Mouse (Mus musculus) limb, embryonic 15.5 days (tissue): Measurements from ENCODE around the gene Urm1. TPM values are rescaled to one million over a fixed set of nuclear protein-coding genes. Genes with fewer than 3 reads are reported as not detected.
A peak's percentile ranks its signal among the peaks of the same experiment; 100 is the strongest.

Experiments
- ATAC-seq: fragments of 200-750 bp; cut with Nextera tagmentation; 2 replicates; pipeline ENCODE4 v1.8.0; 2017; ENCODE audit warnings: low read depth, moderate TSS enrichment; ENCODE audit not compliant: insufficient number of reproducible peaks, low FRiP score, low TSS enrichment
- H3K27ac ChIP-seq: fragments of 300-500 bp; sonication (generic); 2 replicates; pipeline ENCODE4 v1.5.1; 2015; ENCODE audit warnings: moderate library complexity, mild to moderate bottlenecking, inconsistent platforms
- H3K27me3 ChIP-seq: fragments of 300-500 bp; sonication (generic); 2 replicates; pipeline ENCODE4 v1.6.1; 2015; ENCODE audit warnings: inconsistent platforms
- H3K36me3 ChIP-seq: fragments of 300-500 bp; sonication (generic); 2 replicates; pipeline ENCODE4 v1.6.1; 2015; ENCODE audit warnings: inconsistent platforms
- H3K4me1 ChIP-seq: fragments of 300-500 bp; sonication (generic); 2 replicates; pipeline ENCODE4 v1.6.1; 2015; ENCODE audit warnings: inconsistent platforms
- H3K4me2 ChIP-seq: fragments of 300-500 bp; sonication (generic); 2 replicates; pipeline ENCODE4 v1.6.1; 2015; ENCODE audit warnings: mild to moderate bottlenecking, inconsistent platforms
- H3K4me3 ChIP-seq: fragments of 300-500 bp; sonication (generic); 2 replicates; pipeline ENCODE4 v1.5.1; 2015; ENCODE audit warnings: mild to moderate bottlenecking, inconsistent platforms
- H3K9ac ChIP-seq: fragments of 300-500 bp; sonication (generic); 2 replicates; pipeline ENCODE4 v1.6.1; 2015; ENCODE audit warnings: inconsistent platforms
- H3K9me3 ChIP-seq: fragments of 300-500 bp; sonication (generic); 2 replicates; pipeline ENCODE4 v1.6.1; 2016; ENCODE audit warnings: inconsistent platforms
- WGBS: fragments of 180-500 bp; shearing (Covaris S2); methylation state at CpG from one replicate; pipeline ENCODE4 v1.1.7; 2015; 5-methylcytosine and 5-hydroxymethylcytosine counted together
- polyA plus RNA-seq: library from polyadenylated mRNA; unstranded; fragments of >200 nt; fragmentation: Nextera tagmentation; extraction: Ambion mirVana; gene quantifications from 2 replicates; pipeline ENCODE4 v1.2.1, GENCODE M21; 2015

Urm1 gene
- polyA plus RNA-seq, 1 experiment from 2014 or later, result 24.4 TPM

DNA sequence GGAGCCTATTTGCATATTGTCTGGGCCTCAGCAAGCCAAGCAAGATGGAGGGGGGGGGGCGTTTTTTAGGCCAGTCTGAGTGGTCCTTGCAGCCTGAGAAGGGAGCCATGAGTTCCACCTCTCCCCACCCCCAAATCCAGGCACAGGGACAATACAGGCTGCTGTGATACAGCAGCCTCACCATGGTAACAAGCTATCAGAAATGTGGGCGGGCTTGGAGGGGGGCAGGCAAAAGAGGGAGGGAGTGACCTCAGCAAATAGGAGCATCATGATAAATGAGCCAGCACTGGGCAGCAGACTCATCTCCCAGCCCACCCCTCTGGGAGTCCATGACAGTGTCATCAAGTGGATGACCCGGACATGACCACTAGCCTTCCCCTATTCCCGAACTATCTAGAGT, 19.6 kb downstream of the Urm1 start:
- WGBS, result 56% methylated on average over 4 of the region's 4 CpGs
- H3K36me3 ChIP-seq, result peaks cover 74% of the 10 kb centered on the region
- no peak for ATAC-seq

DNA sequence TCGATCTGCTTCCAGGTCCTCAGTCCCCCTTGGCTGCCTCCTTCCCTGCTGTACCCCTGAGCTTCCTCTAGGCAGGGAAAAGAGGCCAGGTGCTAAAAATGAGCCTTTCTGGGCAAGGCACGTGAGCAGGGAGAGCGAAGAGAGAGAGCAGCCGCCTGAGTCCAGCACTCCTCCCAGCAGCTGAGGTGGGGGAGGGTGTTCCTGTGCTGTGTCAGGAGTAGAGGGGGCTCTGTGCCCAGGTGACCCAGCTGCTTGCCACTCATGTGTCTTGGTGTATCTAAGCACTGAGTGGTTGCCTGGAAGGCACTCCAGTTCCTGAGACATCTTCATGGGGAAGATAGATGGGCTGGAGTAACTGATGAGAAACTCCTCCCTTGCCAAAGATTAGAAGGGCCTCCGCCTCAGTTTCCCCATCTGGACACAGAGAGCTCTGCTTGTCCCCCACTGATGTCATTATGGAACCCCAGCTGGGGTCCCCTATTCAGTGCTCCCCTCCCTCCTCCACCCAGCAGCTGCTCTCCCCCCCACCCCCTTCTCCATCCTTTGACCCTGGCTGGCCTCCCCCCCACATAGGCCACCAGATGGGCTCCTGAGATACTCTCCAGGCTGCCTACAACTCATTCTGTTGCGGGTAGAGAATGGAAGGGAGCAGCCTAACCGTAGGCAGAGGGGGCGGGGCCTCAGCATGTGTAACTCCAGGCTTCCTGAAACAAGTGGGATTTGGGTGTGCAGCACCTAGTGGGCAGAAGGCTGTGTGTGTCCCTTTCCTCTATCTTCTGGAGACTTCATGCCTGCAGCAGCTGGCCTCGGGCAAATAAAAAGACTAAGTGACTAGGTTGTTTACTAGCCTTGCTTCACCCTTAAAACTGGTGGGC, 23.6 kb downstream of the Urm1 start:
- Histone ChIP-seq H3K4me3 (no peak overlapping the region), H3K36me3 (peaks cover 49% of the 10 kb centered on the region), H3K4me2 (no peak overlapping the region), H3K27me3 (peaks cover 56% of the 10 kb centered on the region), H3K9me3 (no peaks in the 10 kb centered on the region), H3K4me1 (peaks cover 13% of the 10 kb centered on the region), H3K9ac (no peak overlapping the region), H3K27ac (no peak overlapping the region)
- 70% methylated on average over 9 of the region's 9 CpGs for WGBS
- ATAC-seq, result no peak

More for the DNA sequence above, 19.6 kb downstream of the Urm1 start:
- H3K9me3 ChIP-seq, result no peaks in the 10 kb centered on the region
- H3K4me3 ChIP-seq, result no peak overlapping the region
- H3K4me2 ChIP-seq, result no peak overlapping the region
- no peak overlapping the region for H3K9ac ChIP-seq
- peaks cover 16% of the 10 kb centered on the region for H3K27me3 ChIP-seq
- no peaks in the 10 kb centered on the region for H3K4me1 ChIP-seq
- H3K27ac ChIP-seq, result no peak overlapping the region

DNA sequence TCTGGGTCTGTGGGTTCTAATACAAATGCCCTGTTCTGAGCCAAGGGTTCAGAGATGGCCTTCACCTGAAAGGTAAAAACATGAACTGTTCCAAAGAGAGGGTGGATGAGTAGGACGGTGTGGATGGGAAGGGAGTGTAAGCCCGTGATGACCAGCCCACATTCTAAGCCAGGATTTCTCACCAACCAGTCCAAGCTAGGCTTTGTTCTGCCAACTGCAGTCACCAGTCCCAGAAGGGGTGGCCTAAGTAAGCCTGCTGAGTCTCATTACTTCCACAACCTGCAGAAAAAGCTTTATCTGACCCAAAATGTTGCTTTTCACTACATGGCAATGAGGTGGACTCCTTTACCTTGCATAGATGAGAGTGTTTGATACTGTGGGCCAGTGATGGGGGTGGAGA, 24.2 kb downstream of the Urm1 start:
- H3K4me1 ChIP-seq, result peaks cover 13% of the 10 kb centered on the region
- ATAC-seq, result no peak

DNA sequence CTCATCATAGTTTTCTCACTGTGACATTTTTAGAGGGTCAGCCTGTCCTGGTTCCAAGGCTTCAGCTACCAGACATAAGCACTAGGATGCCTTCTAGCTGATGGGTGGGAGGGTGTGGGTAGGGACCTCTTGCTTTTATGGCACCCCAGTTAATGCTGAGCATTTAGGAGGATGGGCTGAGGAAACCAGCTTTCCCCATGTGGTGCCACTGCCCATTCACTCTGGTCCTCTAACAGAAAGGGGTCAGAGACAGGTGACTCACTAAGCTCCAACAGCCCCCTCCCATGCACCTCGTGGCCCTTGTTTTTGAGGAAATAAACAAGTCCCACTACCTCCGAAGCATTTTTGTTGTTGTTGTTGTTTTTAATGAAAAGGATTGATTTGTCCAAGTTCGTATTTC, 24.8 kb downstream of the Urm1 start:
- peaks cover 13% of the 10 kb centered on the region for H3K4me1 ChIP-seq
- H3K27me3 ChIP-seq, result peaks cover 58% of the 10 kb centered on the region
- H3K36me3 ChIP-seq, result peaks cover 38% of the 10 kb centered on the region
- no peak overlapping the region for H3K9ac ChIP-seq
- H3K4me3 ChIP-seq, result no peak overlapping the region
- H3K9me3 ChIP-seq, result no peaks in the 10 kb centered on the region
- H3K4me2 ChIP-seq, result no peak overlapping the region
- no peak for ATAC-seq
- 31% methylated on average over 3 of the region's 3 CpGs for WGBS
- no peak overlapping the region for H3K27ac ChIP-seq

More for the DNA sequence above, 24.2 kb downstream of the Urm1 start:
- 90% methylated on average over 2 of the region's 2 CpGs for WGBS
- Histone ChIP-seq H3K9ac (no peak overlapping the region), H3K36me3 (peaks cover 43% of the 10 kb centered on the region), H3K4me2 (no peak overlapping the region), H3K9me3 (no peaks in the 10 kb centered on the region), H3K27me3 (peaks cover 58% of the 10 kb centered on the region), H3K27ac (no peak overlapping the region), H3K4me3 (no peak overlapping the region)

DNA sequence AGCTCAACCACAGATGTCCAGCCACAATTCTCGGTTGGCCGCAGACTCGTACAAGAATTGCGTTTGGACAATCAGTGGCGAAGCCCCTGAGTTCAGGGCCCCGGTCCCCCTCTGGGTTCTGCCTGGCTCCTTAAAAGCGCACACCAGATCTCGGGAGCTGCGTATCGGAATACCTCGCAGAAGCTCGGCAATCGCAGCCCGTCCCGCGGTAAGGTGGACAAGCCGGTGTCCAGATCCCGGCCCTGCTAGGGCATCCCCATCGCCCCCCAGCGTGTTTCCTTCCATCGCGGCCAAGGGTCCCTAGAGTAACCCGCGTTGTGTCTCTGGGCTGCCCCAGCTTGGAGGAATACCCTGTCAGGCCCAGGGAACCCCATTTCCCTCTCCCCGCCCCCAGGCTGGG, 25.8 kb downstream of the Urm1 start:
- no peak for ATAC-seq
- no peak overlapping the region for H3K9ac ChIP-seq
- peaks cover 32% of the 10 kb centered on the region for H3K36me3 ChIP-seq

DNA sequence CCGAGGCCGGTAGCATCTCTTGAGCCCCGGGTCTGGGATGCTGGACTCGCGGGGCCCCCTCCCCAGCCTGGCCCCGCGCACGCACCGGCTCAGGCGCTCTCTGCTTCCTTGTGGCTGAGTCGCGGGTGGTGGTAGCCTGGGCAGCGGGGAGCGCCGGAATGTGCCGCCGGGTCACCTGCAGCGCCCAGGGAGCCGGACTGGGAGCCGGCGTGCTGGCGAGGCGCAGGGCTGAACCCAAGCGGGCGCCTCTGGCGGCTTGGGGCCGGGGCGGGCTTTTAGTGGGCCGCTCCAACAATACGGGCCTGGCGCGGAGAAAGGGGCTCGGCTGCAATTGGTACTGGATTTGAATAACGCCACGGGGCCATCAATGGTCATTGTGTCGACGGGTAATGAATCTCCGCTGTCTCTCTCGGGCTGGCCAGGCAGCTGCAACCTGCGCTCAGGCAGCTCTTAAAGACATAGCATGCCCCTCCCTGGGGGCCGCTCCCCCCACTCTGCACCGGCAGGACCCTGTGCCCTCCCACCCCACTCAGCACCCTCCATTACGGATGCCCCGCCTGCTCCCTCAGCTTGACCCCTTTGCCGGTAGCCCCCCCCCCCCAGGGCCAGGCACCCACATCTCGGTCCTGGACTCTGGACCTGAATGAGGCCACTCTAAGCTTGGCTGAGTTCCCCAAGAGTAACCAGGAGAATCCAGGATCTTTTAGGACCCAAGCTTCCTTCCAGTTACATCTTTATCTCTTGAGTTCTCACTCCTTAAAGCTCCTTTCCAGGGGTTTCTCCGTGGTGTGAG, 26.4 kb downstream of the Urm1 start:
- Histone ChIP-seq H3K4me3 (peak overlapping the region; percentile 21), H3K9me3 (no peaks in the 10 kb centered on the region), H3K27ac (no peak overlapping the region), H3K36me3 (peaks cover 30% of the 10 kb centered on the region), H3K4me1 (peaks cover 13% of the 10 kb centered on the region), H3K4me2 (peak overlapping the region; percentile 36), H3K27me3 (peaks cover 58% of the 10 kb centered on the region), H3K9ac (no peak overlapping the region)
- WGBS, result 11% methylated on average over 47 of the region's 47 CpGs
- no peak for ATAC-seq

More for the DNA sequence above, 25.8 kb downstream of the Urm1 start:
- no peaks in the 10 kb centered on the region for H3K9me3 ChIP-seq
- H3K27ac ChIP-seq, result no peak overlapping the region
- peak overlapping the region; percentile 21 for H3K4me3 ChIP-seq
- peaks cover 13% of the 10 kb centered on the region for H3K4me1 ChIP-seq
- H3K4me2 ChIP-seq, result peak overlapping the region; percentile 36
- peaks cover 58% of the 10 kb centered on the region for H3K27me3 ChIP-seq
- 17% methylated on average over 25 of the region's 25 CpGs for WGBS

DNA sequence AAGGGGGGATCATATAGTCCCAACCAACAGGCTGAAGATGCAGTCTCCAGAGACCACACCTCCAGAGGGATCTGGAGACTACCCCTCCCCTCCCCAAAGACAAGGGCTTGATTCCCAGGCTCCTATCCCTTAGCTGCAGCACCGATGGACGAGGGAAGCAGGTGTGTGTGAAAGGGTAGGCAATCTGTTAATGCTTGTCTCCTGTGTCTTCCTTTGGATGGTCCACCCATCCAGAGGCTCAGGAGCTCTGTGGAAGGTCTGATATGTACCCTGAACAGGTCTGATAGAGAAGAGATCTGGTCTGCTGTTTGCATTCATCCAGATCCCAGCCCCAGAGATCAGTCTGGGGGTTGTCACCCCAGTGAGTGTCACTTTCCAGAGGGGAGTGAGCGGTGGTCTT, 27.0 kb downstream of the Urm1 start:
- peaks cover 25% of the 10 kb centered on the region for H3K36me3 ChIP-seq
- H3K4me3 ChIP-seq, result no peak overlapping the region
- H3K27ac ChIP-seq, result no peak overlapping the region
- no peaks in the 10 kb centered on the region for H3K9me3 ChIP-seq
- no peak overlapping the region for H3K9ac ChIP-seq
- H3K4me1 ChIP-seq, result peaks cover 13% of the 10 kb centered on the region
- H3K27me3 ChIP-seq, result peaks cover 58% of the 10 kb centered on the region
- 49% methylated on average over 3 of the region's 3 CpGs for WGBS
- no peak for ATAC-seq
- no peak overlapping the region for H3K4me2 ChIP-seq

DNA sequence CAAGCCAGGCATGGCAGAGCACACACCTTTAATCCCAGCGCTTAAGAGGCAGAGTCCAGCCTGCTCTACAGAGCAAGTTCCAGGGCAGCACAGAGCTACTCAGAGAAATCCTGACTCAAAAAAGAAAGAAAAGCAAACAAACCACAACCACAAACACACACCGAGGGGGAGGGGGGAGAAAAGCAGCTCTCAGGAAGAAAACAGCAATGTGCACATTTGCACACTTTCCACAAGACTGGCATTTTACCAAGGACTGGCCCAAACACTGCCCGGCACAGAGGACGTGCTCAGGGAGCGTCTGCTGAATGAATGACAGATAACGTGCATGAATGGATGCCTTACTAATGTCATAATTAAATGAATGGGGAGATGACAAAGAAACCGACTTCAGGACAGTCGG, 29.2 kb downstream of the Urm1 start:
- H3K36me3 ChIP-seq, result peaks cover 4% of the 10 kb centered on the region
- peaks cover 47% of the 10 kb centered on the region for H3K27me3 ChIP-seq
- no peaks in the 10 kb centered on the region for H3K9me3 ChIP-seq
- ATAC-seq, result no peak
- 71% methylated on average over 8 of the region's 8 CpGs for WGBS
- no peak overlapping the region for H3K4me3 ChIP-seq
- peaks cover 13% of the 10 kb centered on the region for H3K4me1 ChIP-seq
- H3K9ac ChIP-seq, result no peak overlapping the region
- no peak overlapping the region for H3K27ac ChIP-seq
- no peak overlapping the region for H3K4me2 ChIP-seq

DNA sequence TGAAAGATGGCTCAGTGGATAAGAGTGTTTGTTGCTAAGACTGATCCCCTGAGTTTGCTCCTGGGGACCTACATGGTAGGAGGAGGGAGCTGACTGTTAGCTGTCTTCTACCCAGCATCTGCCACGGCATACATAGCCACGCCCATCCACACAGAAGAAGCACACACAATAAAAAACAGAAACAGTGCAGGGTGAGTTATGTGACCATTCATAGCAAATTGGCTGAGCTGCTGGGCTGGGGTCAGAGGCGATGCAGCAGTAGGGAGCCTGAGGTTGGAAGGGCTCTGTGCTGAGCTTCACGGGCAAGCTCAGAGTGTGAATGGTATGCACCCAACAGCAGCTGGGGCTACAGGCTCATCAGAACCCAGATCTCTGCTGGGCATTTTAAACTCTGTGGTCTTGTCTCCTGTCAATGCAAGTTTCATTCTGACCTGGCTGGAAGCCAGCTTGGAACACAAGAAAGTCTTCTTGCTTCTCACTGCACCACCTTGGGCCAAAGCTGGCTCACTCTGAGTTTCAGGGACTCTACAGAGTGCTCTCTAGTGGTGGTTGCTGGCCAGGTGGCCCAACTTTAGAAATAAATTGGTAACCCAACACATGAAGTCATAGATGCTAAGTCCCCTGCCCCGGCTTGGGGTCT, 30.1 kb downstream of the Urm1 start:
- Histone ChIP-seq H3K36me3 (no peaks in the 10 kb centered on the region), H3K27ac (no peak overlapping the region), H3K9me3 (no peaks in the 10 kb centered on the region), H3K4me1 (peaks cover 13% of the 10 kb centered on the region), H3K4me2 (no peak overlapping the region), H3K9ac (no peak overlapping the region), H3K4me3 (no peak overlapping the region), H3K27me3 (peaks cover 38% of the 10 kb centered on the region)
- WGBS, result 51% methylated on average over 5 of the region's 5 CpGs
- ATAC-seq, result no peak

DNA sequence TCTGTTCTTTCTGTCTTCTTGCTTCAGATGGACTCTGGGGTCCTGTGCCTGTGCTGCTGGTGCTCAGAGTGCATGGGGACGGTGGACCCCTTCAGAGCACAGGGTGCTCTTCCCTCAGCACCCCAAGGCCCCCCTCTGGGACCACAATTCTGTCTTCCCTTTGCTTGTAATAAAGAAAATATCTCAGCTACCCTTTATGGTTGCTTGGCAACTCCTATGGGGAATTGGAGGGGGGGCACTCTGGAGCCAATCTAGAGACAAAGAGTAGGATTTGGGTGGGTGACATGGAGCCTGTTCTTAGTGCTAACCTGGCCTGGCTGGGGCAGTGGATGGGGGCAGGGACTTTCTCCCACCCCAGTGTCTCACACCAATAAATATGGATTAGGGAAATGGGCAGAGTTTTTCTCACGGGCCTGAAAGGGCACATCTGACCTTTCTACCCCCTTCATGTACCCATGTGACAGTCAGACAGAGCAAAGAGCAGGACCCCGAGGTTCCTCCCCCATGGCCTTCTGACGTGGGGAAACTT, 33.1 kb downstream of the Urm1 start:
- peak overlapping the region; percentile 59 for H3K27ac ChIP-seq
- peaks cover 12% of the 10 kb centered on the region for H3K27me3 ChIP-seq
- H3K9ac ChIP-seq, result no peak overlapping the region
- peaks cover 13% of the 10 kb centered on the region; the same call in 1 of the 2 replicates for H3K4me1 ChIP-seq
- H3K4me2 ChIP-seq, result no peak overlapping the region
- 45% methylated on average over 4 of the region's 4 CpGs for WGBS
- no peak overlapping the region for H3K4me3 ChIP-seq
- H3K9me3 ChIP-seq, result no peaks in the 10 kb centered on the region
- no peaks in the 10 kb centered on the region for H3K36me3 ChIP-seq
- ATAC-seq, result no peak

DNA sequence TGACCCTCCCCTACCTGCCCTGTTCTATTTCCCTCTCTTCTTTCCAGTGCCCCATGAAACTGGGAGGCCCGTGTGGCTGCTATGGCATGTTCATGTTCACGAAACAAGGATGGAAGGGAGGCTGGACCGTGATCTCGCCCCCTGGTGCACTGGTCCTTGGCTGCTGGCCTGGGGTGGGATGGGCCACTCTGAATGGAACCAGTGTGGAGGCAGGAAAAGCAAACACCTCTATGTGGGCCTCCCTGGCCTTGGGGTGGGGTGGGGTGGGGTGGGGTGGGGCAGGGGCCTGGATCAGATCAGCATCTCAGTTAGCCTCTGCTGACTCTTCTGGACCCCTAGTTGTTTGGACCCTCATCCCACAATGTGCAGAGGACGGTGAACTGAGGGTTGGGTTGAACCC, 33.9 kb downstream of the Urm1 start:
- no peak overlapping the region for H3K4me2 ChIP-seq
- H3K27me3 ChIP-seq, result peaks cover 5% of the 10 kb centered on the region
- peak overlapping the region; percentile 59 for H3K27ac ChIP-seq
- ATAC-seq, result peak; percentile 51; the same call in 1 of the 2 replicates
- H3K4me3 ChIP-seq, result no peak overlapping the region
- WGBS, result 59% methylated on average over 5 of the region's 5 CpGs
- H3K36me3 ChIP-seq, result no peaks in the 10 kb centered on the region
- no peaks in the 10 kb centered on the region for H3K9me3 ChIP-seq
- H3K4me1 ChIP-seq, result peaks cover 18% of the 10 kb centered on the region; the same call in 1 of the 2 replicates
- H3K9ac ChIP-seq, result no peak overlapping the region
